Mouse (Mus musculus) limb, embryonic 15.5 days (tissue): Measurements from ENCODE around the gene Atp2a1. TPM values are rescaled to one million over a fixed set of nuclear protein-coding genes. Genes with fewer than 3 reads are reported as not detected.

Experiments
- ATAC-seq: fragments of 200-750 bp; cut with Nextera tagmentation; 2 replicates; pipeline ENCODE4 v1.8.0; 2017; ENCODE audit warnings: low read depth, moderate TSS enrichment; ENCODE audit not compliant: insufficient number of reproducible peaks, low FRiP score, low TSS enrichment
- H3K27ac ChIP-seq: fragments of 300-500 bp; sonication (generic); 2 replicates; pipeline ENCODE4 v1.5.1; 2015; ENCODE audit warnings: moderate library complexity, mild to moderate bottlenecking, inconsistent platforms
- H3K27me3 ChIP-seq: fragments of 300-500 bp; sonication (generic); 2 replicates; pipeline ENCODE4 v1.6.1; 2015; ENCODE audit warnings: inconsistent platforms
- H3K36me3 ChIP-seq: fragments of 300-500 bp; sonication (generic); 2 replicates; pipeline ENCODE4 v1.6.1; 2015; ENCODE audit warnings: inconsistent platforms
- H3K4me1 ChIP-seq: fragments of 300-500 bp; sonication (generic); 2 replicates; pipeline ENCODE4 v1.6.1; 2015; ENCODE audit warnings: inconsistent platforms
- H3K4me2 ChIP-seq: fragments of 300-500 bp; sonication (generic); 2 replicates; pipeline ENCODE4 v1.6.1; 2015; ENCODE audit warnings: mild to moderate bottlenecking, inconsistent platforms
- H3K4me3 ChIP-seq: fragments of 300-500 bp; sonication (generic); 2 replicates; pipeline ENCODE4 v1.5.1; 2015; ENCODE audit warnings: mild to moderate bottlenecking, inconsistent platforms
- H3K9ac ChIP-seq: fragments of 300-500 bp; sonication (generic); 2 replicates; pipeline ENCODE4 v1.6.1; 2015; ENCODE audit warnings: inconsistent platforms
- H3K9me3 ChIP-seq: fragments of 300-500 bp; sonication (generic); 2 replicates; pipeline ENCODE4 v1.6.1; 2016; ENCODE audit warnings: inconsistent platforms
- WGBS: fragments of 180-500 bp; shearing (Covaris S2); methylation state at CpG from one replicate; pipeline ENCODE4 v1.1.7; 2015; 5-methylcytosine and 5-hydroxymethylcytosine counted together
- polyA plus RNA-seq: library from polyadenylated mRNA; unstranded; fragments of >200 nt; fragmentation: Nextera tagmentation; extraction: Ambion mirVana; gene quantifications from 2 replicates; pipeline ENCODE4 v1.2.1, GENCODE M21; 2015

Atp2a1 gene
- 82.8 and 290 TPM in 2 replicates for polyA plus RNA-seq

GRCm38 (mm10) chr7:126463004-126463403 lies at the start of gene Atp2a1:
Atp2a1 (minus strand) TSS chr7:126463108.
- no peak for ATAC-seq
- H3K4me2 ChIP-seq = no peak within 1 kb of the TSS
- no peaks in the 10 kb centered on the region for H3K27me3 ChIP-seq
- H3K9ac ChIP-seq = no peak within 1 kb of the TSS
- no peaks in the 10 kb centered on the region for H3K9me3 ChIP-seq
- peaks cover 32% of the 10 kb centered on the region for H3K4me1 ChIP-seq
- peak within 1 kb of the TSS; percentile 43 for H3K27ac ChIP-seq
- peak within 1 kb of the TSS; percentile 16 for H3K4me3 ChIP-seq
- WGBS = 52% methylated on average over 5 of the region's 5 CpGs
- H3K36me3 ChIP-seq = peaks cover 20% of the 10 kb centered on the region

- H3K27me3 ChIP-seq = no peaks in the 10 kb centered on the region
- no peak for ATAC-seq
- 80% methylated on average over 3 of the region's 3 CpGs for WGBS
Observed at GRCm38 (mm10) chr7:126511287-126511686, 48.4 kb upstream of the Atp2a1 start.

GRCm38 (mm10) chr7:126507126-126507778 lies 44.3 kb upstream of the Atp2a1 start:
- no peak overlapping the region for H3K27ac ChIP-seq
- no peak overlapping the region for H3K9ac ChIP-seq
- H3K9me3 ChIP-seq = no peaks in the 10 kb centered on the region
- no peaks in the 10 kb centered on the region for H3K27me3 ChIP-seq
- no peak overlapping the region for H3K4me3 ChIP-seq
- ATAC-seq = no peak
- H3K36me3 ChIP-seq = no peaks in the 10 kb centered on the region
- no peaks in the 10 kb centered on the region for H3K4me1 ChIP-seq
- no peak overlapping the region for H3K4me2 ChIP-seq
- 82% methylated on average over 8 of the region's 8 CpGs for WGBS

More at GRCm38 (mm10) chr7:126511287-126511686, 48.4 kb upstream of the Atp2a1 start:
- no peak overlapping the region for H3K9ac ChIP-seq
- H3K27ac ChIP-seq = no peak overlapping the region
- no peak overlapping the region for H3K4me3 ChIP-seq
- no peaks in the 10 kb centered on the region for H3K9me3 ChIP-seq
- H3K36me3 ChIP-seq = no peaks in the 10 kb centered on the region
- no peak overlapping the region for H3K4me2 ChIP-seq
- no peaks in the 10 kb centered on the region for H3K4me1 ChIP-seq

- 59% methylated on average over 2 of the region's 2 CpGs for WGBS
- Histone ChIP-seq H3K4me3 (no peak overlapping the region), H3K4me1 (peaks cover 7% of the 10 kb centered on the region), H3K27me3 (no peaks in the 10 kb centered on the region), H3K4me2 (no peak overlapping the region), H3K9me3 (no peaks in the 10 kb centered on the region), H3K27ac (no peak overlapping the region), H3K9ac (no peak overlapping the region), H3K36me3 (peaks cover 12% of the 10 kb centered on the region)
- no peak for ATAC-seq
Observed at GRCm38 (mm10) chr7:126504913-126505312, 42.0 kb upstream of the Atp2a1 start.

GRCm38 (mm10) chr7:126503273-126503878 lies 40.5 kb upstream of the Atp2a1 start, which contains the start of gene Atxn2l:
Atxn2l (minus strand) TSS chr7:126503437.
- WGBS = under 1% methylated on average over 58 of the region's 72 CpGs
- peak within 1 kb of the TSS; percentile 99 for H3K27ac ChIP-seq
- ATAC-seq = peak; percentile 88
- peak within 1 kb of the TSS; percentile 67 for H3K4me2 ChIP-seq
- H3K36me3 ChIP-seq = peaks cover 27% of the 10 kb centered on the region
- H3K27me3 ChIP-seq = no peaks in the 10 kb centered on the region
- peak within 1 kb of the TSS; percentile 92 for H3K9ac ChIP-seq
- no peaks in the 10 kb centered on the region for H3K9me3 ChIP-seq
- peak within 1 kb of the TSS; percentile 58 for H3K4me3 ChIP-seq
- peaks cover 7% of the 10 kb centered on the region for H3K4me1 ChIP-seq

- ATAC-seq = 0 out of 2 replicates have a peak, but pooled peaks have one; percentile 1
- no peaks in the 10 kb centered on the region for H3K27me3 ChIP-seq
Observed at GRCm38 (mm10) chr7:126502751-126503150, 39.8 kb upstream of the Atp2a1 start.

GRCm38 (mm10) chr7:126502023-126502741 lies 39.3 kb upstream of the Atp2a1 start:
- peak; percentile 92 for ATAC-seq
- H3K27ac ChIP-seq = peak overlapping the region; percentile 99
- H3K9me3 ChIP-seq = no peaks in the 10 kb centered on the region
- WGBS = under 1% methylated on average over 52 of the region's 57 CpGs
- H3K9ac ChIP-seq = peak overlapping the region; percentile 92
- no peaks in the 10 kb centered on the region for H3K27me3 ChIP-seq
- peaks cover 39% of the 10 kb centered on the region for H3K36me3 ChIP-seq
- peak overlapping the region; percentile 67 for H3K4me2 ChIP-seq
- H3K4me1 ChIP-seq = peaks cover 7% of the 10 kb centered on the region
- H3K4me3 ChIP-seq = peak overlapping the region; percentile 58

More at GRCm38 (mm10) chr7:126502751-126503150, 39.8 kb upstream of the Atp2a1 start:
- peak overlapping the region; percentile 92 for H3K9ac ChIP-seq
- peaks cover 7% of the 10 kb centered on the region for H3K4me1 ChIP-seq
- H3K4me3 ChIP-seq = peak overlapping the region; percentile 58
- peaks cover 33% of the 10 kb centered on the region for H3K36me3 ChIP-seq
- H3K27ac ChIP-seq = peak overlapping the region; percentile 99
- under 1% methylated on average over 40 of the region's 40 CpGs for WGBS
- no peaks in the 10 kb centered on the region for H3K9me3 ChIP-seq
- H3K4me2 ChIP-seq = peak overlapping the region; percentile 67

- Histone ChIP-seq H3K4me2 (peak overlapping the region; percentile 67), H3K27ac (peak overlapping the region; percentile 99), H3K9ac (peak overlapping the region; percentile 52), H3K9me3 (no peaks in the 10 kb centered on the region), H3K4me1 (peaks cover 7% of the 10 kb centered on the region), H3K27me3 (no peaks in the 10 kb centered on the region), H3K36me3 (peaks cover 44% of the 10 kb centered on the region), H3K4me3 (peak overlapping the region; percentile 58)
- 3% methylated on average over 9 of the region's 9 CpGs for WGBS
- no peak for ATAC-seq
Observed at GRCm38 (mm10) chr7:126501684-126502022, 38.7 kb upstream of the Atp2a1 start.

- Histone ChIP-seq H3K27ac (no peak overlapping the region), H3K27me3 (no peaks in the 10 kb centered on the region), H3K4me3 (no peak overlapping the region), H3K9me3 (no peaks in the 10 kb centered on the region), H3K4me1 (peaks cover 7% of the 10 kb centered on the region), H3K4me2 (no peak overlapping the region), H3K9ac (no peak overlapping the region), H3K36me3 (peaks cover 67% of the 10 kb centered on the region)
- 91% methylated on average over 7 of the region's 7 CpGs for WGBS
- no peak for ATAC-seq
Observed at GRCm38 (mm10) chr7:126499416-126499815, 36.5 kb upstream of the Atp2a1 start.

- Histone ChIP-seq H3K9me3 (no peaks in the 10 kb centered on the region), H3K27ac (no peak overlapping the region), H3K4me3 (no peak overlapping the region), H3K36me3 (peaks cover 81% of the 10 kb centered on the region), H3K9ac (no peak overlapping the region), H3K27me3 (no peaks in the 10 kb centered on the region), H3K4me2 (no peak overlapping the region), H3K4me1 (peaks cover 7% of the 10 kb centered on the region)
- 93% methylated on average over 12 of the region's 12 CpGs for WGBS
- no peak for ATAC-seq
Observed at GRCm38 (mm10) chr7:126497966-126498365, 35.1 kb upstream of the Atp2a1 start.

- H3K4me2 ChIP-seq = no peak overlapping the region
- H3K36me3 ChIP-seq = peaks cover 95% of the 10 kb centered on the region
- no peaks in the 10 kb centered on the region for H3K27me3 ChIP-seq
- H3K27ac ChIP-seq = no peak overlapping the region
- H3K9me3 ChIP-seq = no peaks in the 10 kb centered on the region
- no peak for ATAC-seq
- peaks cover 7% of the 10 kb centered on the region for H3K4me1 ChIP-seq
- 76% methylated on average over 5 of the region's 5 CpGs for WGBS
- no peak overlapping the region for H3K4me3 ChIP-seq
- H3K9ac ChIP-seq = no peak overlapping the region
Observed at GRCm38 (mm10) chr7:126496475-126496874, 33.6 kb upstream of the Atp2a1 start.

GRCm38 (mm10) chr7:126494120-126494519 lies 31.2 kb upstream of the Atp2a1 start:
- Histone ChIP-seq H3K27me3 (no peaks in the 10 kb centered on the region), H3K9me3 (no peaks in the 10 kb centered on the region), H3K36me3 (peaks cover 96% of the 10 kb centered on the region), H3K4me2 (no peak overlapping the region), H3K27ac (no peak overlapping the region), H3K9ac (no peak overlapping the region), H3K4me1 (no peaks in the 10 kb centered on the region), H3K4me3 (no peak overlapping the region)
- 94% methylated on average over 6 of the region's 6 CpGs for WGBS
- ATAC-seq = no peak
